Mouse (Mus musculus) sigmoid colon, adult 10 weeks (tissue): ENCODE results near the gene Klhl21. TPM values are rescaled to one million over a fixed set of nuclear protein-coding genes. Genes with fewer than 3 reads are reported as not detected.

Source experiments
- polyA plus RNA-seq: library from polyadenylated mRNA; stranded (reverse); fragments of 350-450 nt; fragmentation: Illumina TruSeq; extraction: RNeasy Lipid Tissue Mini Kit (QIAGEN cat#74804); gene quantifications from one replicate; pipeline ENCODE4 v1.2.3, GENCODE M21; 2014; ENCODE audit warnings: low read depth, low replicate concordance

Klhl21 gene
- 2.9 TPM for polyA plus RNA-seq

DNA sequence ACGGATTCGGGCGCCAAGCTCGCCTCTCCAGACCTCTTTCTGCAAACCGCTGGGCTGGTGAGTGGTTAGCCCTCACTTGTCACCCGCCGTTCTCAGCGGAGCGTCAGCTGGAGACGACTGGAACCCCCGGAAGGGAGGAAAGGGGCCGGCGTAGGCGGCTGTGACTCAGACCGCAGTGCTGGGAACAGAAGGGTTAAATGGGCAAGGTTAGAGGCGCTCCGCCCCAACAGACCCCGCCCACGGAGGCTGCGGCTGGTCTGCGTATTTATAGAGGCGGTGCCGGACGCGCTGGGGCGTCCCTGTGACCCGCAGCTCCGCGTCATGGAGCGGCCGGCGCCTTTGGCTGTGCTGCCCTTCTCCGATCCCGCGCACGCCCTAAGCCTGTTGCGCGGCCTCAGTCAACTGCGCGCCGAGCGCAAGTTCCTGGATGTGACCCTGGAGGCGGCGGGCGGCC lies at the start of gene Klhl21:
TSS of gene Klhl21 (plus strand) at position 182 of the 454 bp plus-strand sequence.

DNA sequence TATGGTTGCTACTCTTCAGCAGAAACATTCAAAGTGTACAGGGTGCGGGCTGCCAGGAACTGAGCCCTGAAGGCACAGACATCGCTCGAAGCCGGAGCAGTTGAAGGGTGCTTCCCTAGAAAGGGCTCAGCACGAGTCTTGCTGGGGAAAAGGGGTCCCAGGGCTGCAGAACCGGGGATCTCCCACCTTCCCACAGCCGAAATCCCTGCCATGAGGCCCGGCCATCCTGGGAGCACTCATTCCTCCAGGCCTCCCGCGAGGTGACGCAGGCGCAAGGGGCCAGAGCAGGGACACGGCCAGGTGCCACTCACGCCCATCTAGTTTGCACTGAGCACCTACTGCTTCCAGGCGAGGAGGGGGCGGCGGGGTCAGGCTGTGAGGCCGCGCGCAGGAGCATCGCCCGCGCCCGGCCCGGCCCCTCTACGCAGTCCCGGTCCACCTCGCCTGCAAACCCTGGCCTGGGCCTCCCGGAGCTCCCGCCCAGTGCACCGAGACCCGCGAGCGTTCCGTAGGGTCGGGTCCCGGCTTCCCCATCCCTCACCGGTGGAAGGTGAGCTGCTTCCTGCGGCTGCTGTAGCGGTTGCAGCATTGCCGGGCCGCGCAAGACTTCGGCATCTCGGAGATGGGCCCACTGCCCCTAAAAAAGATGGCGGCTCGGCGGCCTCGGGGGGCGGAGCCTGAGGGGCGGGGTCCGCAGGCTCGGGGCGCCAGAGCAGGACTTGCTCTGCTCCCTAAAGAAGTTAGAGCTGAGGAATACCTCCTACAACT lies 20.1 kb upstream of the Klhl21 start, which contains the start of gene Thap3:
TSS of gene Thap3 (minus strand) at position 656 of the 768 bp plus-strand sequence.

DNA sequence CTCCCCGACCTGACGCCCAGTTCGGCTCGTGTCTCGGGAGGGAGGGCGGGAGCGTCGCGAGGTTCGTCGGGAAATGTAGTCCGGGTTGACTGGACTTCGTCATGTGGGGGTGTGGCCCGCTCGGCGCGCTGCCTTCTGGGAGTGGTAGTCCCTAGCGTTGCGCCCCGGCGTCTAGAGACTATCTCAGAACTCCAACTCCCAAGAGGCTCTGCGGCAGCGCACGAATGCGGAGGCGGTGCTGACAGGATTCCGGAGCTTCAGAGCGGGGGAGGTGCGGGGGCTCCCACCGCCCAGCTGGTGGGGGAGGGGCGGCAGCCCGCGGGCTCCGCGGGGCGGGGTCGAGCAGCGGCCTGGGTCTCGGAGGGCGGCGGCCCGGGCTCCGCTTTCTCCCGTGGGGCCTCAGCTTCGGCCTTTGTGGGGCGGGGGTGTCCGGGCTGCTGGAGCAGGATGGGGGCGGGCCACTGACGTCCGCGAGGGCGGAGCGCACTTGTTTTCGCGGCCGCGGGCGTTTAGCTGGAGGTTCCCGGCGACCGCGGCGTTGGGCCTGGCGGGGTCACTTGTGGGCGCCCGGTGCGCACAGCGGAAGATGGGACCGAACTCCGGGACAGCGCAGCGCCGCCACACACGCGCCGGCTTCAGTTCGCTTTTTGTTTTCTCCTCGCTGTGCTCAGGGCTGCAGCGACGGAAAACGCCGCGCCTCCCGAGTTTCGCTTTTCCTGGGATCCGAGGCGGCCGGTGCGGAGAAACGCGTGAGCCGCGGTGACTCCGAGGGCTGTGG lies 12.2 kb upstream of the Klhl21 start, which contains the start of gene Phf13:
TSS of gene Phf13 (minus strand) at position 86 of the 778 bp plus-strand sequence.

DNA sequence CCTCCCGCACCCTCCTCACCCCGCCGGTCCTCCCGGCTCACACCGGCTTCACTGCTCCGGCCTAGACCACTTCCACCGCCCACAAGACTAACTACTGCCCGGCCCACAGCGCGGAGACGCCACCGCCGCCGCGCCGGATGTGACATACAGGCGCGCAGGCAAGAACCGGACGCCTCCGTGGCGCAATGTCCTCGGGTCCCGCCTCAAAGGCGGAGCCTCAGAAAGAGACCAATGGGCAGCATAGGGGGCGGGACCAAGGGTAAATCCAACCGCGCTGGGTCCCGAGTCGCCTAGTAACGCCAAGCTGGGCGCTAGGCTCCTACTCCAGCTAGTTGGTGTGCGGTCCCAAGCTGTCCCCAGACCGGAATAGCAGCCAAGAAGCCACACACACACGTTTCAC lies 18.9 kb downstream of the Klhl21 start, which contains the start of gene Zbtb48:
TSS of gene Zbtb48 (minus strand) at position 148 of the 400 bp plus-strand sequence.

DNA sequence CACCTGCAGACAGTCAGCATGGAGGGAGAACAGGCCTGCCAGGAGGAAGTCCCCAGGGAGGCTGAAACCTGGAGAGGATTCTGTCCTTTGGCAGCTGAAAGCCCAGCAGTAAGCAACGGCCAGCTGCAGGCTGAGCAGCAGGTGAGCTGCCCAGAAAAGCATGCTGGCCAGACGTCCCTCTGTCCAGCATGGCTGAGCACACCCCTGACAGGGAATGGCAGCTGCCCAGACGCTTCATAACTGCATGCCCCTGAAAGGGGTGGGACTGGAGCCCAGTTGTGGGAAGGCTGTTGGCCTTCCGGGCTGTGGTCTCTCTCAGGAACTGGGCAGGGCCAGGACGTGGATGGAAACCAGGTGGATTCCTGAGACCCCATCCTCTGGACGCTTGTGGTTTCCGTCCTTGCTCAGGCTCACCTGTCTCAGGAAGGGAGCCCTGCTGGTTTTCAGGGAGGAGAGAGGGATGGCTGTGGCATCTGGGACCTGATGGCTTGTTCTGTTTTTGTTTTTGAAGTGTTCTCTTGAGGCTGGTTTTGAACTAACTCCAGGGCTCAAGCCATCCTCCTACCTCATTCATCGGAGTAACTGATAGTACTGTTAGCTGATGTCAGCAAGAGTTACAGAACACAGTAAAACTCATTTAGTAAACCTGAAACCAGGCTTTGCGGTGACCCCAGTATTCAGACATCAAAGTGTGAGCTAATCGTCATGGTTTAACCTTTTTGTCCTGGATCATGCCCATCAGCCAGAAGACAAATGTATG lies 29.8 kb downstream of the Klhl21 start, which contains the start of gene Tas1r1:
TSS of gene Tas1r1 (minus strand) at position 344 of the 760 bp plus-strand sequence.

DNA sequence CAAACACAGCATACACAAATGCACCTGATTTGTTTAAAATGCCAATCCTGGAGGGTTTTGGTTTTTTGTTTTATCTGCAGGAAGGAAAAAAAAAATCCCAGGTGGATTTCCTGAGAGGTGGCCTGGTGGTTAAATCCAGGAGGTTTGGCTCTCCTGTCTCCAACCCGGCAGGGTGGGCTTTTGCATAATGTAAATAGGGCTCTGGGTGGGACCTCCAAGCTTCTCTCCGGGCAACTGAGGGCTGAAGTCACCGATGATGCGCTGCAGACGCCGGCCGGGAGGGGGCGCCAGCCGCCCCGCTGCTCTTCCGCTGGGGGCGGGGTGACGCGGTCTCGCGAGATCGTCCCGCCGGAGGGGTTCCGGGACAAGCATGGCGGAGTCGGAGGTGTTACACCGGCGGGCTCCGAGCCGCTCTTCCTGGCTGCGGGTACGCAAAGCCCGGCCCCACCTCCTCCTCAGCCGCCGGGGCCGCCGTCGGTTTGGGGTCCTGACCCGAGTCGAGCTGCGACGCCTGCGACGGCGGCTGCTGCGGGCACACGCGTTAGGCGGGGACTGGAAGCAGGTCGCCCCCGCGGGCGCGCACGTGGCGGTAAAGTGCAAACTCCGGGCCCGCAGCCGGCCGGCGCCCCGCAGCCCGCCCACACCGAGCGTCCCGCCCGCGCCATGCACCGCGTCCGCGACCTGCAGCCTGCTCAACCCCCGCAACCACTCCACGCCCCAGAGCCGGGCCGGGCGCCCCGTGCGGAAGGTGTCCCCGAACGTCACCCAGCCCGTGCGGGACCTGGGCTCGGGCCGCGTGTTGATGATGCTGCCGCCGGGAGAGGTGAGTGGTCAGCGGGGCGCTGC lies 30.6 kb downstream of the Klhl21 start, which contains the start of gene Nol9:
TSS of gene Nol9 (plus strand) at position 337 of the 846 bp plus-strand sequence.

Other genes starting within 250 kb of the Klhl21 start
- gene Camta1, start 146.9 kb upstream of the Klhl21 start, polyA plus RNA-seq, result 53.2 TPM
- gene Dnajc11, start 75.1 kb upstream of the Klhl21 start, polyA plus RNA-seq, result 34.9 TPM
- 0.60 TPM for gene Thap3, start 19.8 kb upstream of the Klhl21 start, polyA plus RNA-seq
- 10.5 TPM for gene Phf13, start 12.5 kb upstream of the Klhl21 start, polyA plus RNA-seq
- gene Zbtb48, start 18.9 kb downstream of the Klhl21 start, polyA plus RNA-seq, result 2.0 TPM
- not detected for gene Tas1r1, start 29.8 kb downstream of the Klhl21 start, polyA plus RNA-seq
- 11.6 TPM for gene Nol9, start 30.5 kb downstream of the Klhl21 start, polyA plus RNA-seq
- gene Plekhg5, start 63.7 kb downstream of the Klhl21 start, polyA plus RNA-seq, result not detected
- gene Tnfrsf25, start 107.1 kb downstream of the Klhl21 start, polyA plus RNA-seq, result not detected
- gene Espn, start 143.6 kb downstream of the Klhl21 start, polyA plus RNA-seq, result 4.1 TPM
- 1.7 TPM for gene Hes2, start 150.1 kb downstream of the Klhl21 start, polyA plus RNA-seq
- gene Acot7, start 169.3 kb downstream of the Klhl21 start, polyA plus RNA-seq, result 2.2 TPM